In genomic region chr2:155991151-155991550, GRCm38 (mm10) we compare ENCODE assay signal across 18 mouse cellular contexts. TPM values are rescaled to one million over a fixed set of nuclear protein-coding genes. Genes with fewer than 3 reads are reported as not detected.
DNase-seq lines count a peak whose midpoint lies in the region; ATAC-seq and TF ChIP-seq lines count a peak whose summit lies in the region.
"Had no signal": no experiment of that assay in that cellular context is flagged by ENCODE, and none has a peak within 500 bp of the region (broad histone marks: within the 10 kb centered on the region; RNA-seq: fewer than 3 reads in every experiment).

No protein-coding gene starts in this region.

- TF ChIP-seq EP300 in liver, postnatal 0 days (IDR thresholded peaks at IDR 0.05; ENCODE audit: low read depth): no peak

- H3K27ac ChIP-seq in midbrain, postnatal 0 days (ENCODE audit: low read depth, low read length): no peak overlapping the region
- no peak overlapping the region for H3K27ac ChIP-seq in midbrain, embryonic 13.5 days
- 0 out of 2 replicates have a peak overlapping the region, but pooled peaks have one; percentile 58 for H3K27ac ChIP-seq in intestine, embryonic 15.5 days
- H3K27ac ChIP-seq in liver, postnatal 0 days (ENCODE audit: low read depth): no peak overlapping the region
- H3K27ac ChIP-seq: kidney, postnatal 0 days; limb, embryonic 12.5 days; midbrain, embryonic 12.5 days had no signal

- H3K27me3 ChIP-seq in midbrain, postnatal 0 days (ENCODE audit: insufficient read depth, low read length): no peaks in the 10 kb centered on the region
- no peaks in the 10 kb centered on the region for H3K27me3 ChIP-seq in midbrain, embryonic 13.5 days
- no peaks in the 10 kb centered on the region for H3K27me3 ChIP-seq in intestine, embryonic 15.5 days (replicated peaks)
- H3K27me3 ChIP-seq in liver, postnatal 0 days (ENCODE audit: insufficient read depth, low read length): no peaks in the 10 kb centered on the region
- H3K27me3 ChIP-seq: heart, embryonic 15.5 days; limb, embryonic 12.5 days; midbrain, embryonic 12.5 days had no signal

- peaks cover 89% of the 10 kb centered on the region for H3K36me3 ChIP-seq in midbrain, postnatal 0 days (ENCODE audit: insufficient read depth, low read length)
- H3K36me3 ChIP-seq in midbrain, embryonic 13.5 days: peaks cover 100% of the 10 kb centered on the region
- peaks cover 58% of the 10 kb centered on the region for H3K36me3 ChIP-seq in intestine, embryonic 15.5 days
- H3K36me3 ChIP-seq in liver, postnatal 0 days (replicated peaks; ENCODE audit: insufficient read depth, low read length): peaks cover 68% of the 10 kb centered on the region

- no peak for TF ChIP-seq CTCF in midbrain, postnatal 0 days (IDR thresholded peaks at IDR 0.05)
- TF ChIP-seq CTCF in liver, postnatal 0 days (IDR thresholded peaks at IDR 0.05; ENCODE audit: low read depth): no peak

- H3K4me1 ChIP-seq in midbrain, postnatal 0 days (ENCODE audit: insufficient read depth, low read length): no peaks in the 10 kb centered on the region
- H3K4me1 ChIP-seq in midbrain, embryonic 13.5 days (replicated peaks): no peaks in the 10 kb centered on the region
- no peaks in the 10 kb centered on the region for H3K4me1 ChIP-seq in intestine, embryonic 15.5 days (replicated peaks)
- peaks cover 11% of the 10 kb centered on the region for H3K4me1 ChIP-seq in liver, postnatal 0 days (ENCODE audit: insufficient read depth)
- H3K4me1 ChIP-seq: limb, embryonic 12.5 days; midbrain, embryonic 12.5 days had no signal

- H3K4me2 ChIP-seq in midbrain, postnatal 0 days (ENCODE audit: low read depth, low read length, poor library complexity, severe bottlenecking): no peak overlapping the region
- H3K4me2 ChIP-seq in midbrain, embryonic 13.5 days (replicated peaks): no peak overlapping the region
- no peak overlapping the region for H3K4me2 ChIP-seq in intestine, embryonic 15.5 days (replicated peaks)
- peak overlapping the region; percentile 70 for H3K4me2 ChIP-seq in liver, postnatal 0 days (ENCODE audit: low read depth, low read length)
- H3K4me2 ChIP-seq: heart, embryonic 15.5 days; limb, embryonic 12.5 days; midbrain, embryonic 12.5 days had no signal

- 92% methylated on average over 10 of the region's 10 CpGs for WGBS in midbrain, postnatal 0 days
- 97% methylated on average over 10 of the region's 10 CpGs for WGBS in midbrain, embryonic 13.5 days
- 92% methylated on average over 10 of the region's 10 CpGs for WGBS in intestine, embryonic 15.5 days
- WGBS in liver, postnatal 0 days (ENCODE audit: insufficient replicate concordance): 76% methylated on average over 10 of the region's 10 CpGs

- H3K9me3 ChIP-seq in midbrain, postnatal 0 days (ENCODE audit: low read length): no peaks in the 10 kb centered on the region
- H3K9me3 ChIP-seq in midbrain, embryonic 13.5 days: no peaks in the 10 kb centered on the region
- no peaks in the 10 kb centered on the region for H3K9me3 ChIP-seq in intestine, embryonic 15.5 days
- no peaks in the 10 kb centered on the region for H3K9me3 ChIP-seq in liver, postnatal 0 days (ENCODE audit: low read length)
- H3K9me3 ChIP-seq: heart, embryonic 15.5 days; limb, embryonic 12.5 days; midbrain, embryonic 12.5 days had no signal

- ATAC-seq in midbrain, postnatal 0 days (ENCODE audit: low FRiP score): no peak
- ATAC-seq in midbrain, embryonic 13.5 days: no peak
- no peak for ATAC-seq in intestine, embryonic 15.5 days
- no peak for ATAC-seq in liver, postnatal 0 days
- ATAC-seq: inflammation-experienced regulatory T-cells, adult 6 months had no signal

- peak; percentile 17 for DNase-seq in gastrocnemius, postnatal 10 days
- DNase-seq in gastrocnemius, postnatal 25 days: no peak
- DNase-seq in midbrain, postnatal 0 days (ENCODE audit: low spot score): no peak
- no peak for DNase-seq in liver, postnatal 0 days
- DNase-seq in T-cell, adult 2 months (ENCODE audit: low spot score): no peak
- DNase-seq in frontal cortex, postnatal 36 days (ENCODE audit: low spot score in 2 of 2): no peak
- DNase-seq: adrenal gland, adult 2 months had no signal

- H3K4me3 ChIP-seq in midbrain, postnatal 0 days (ENCODE audit: low read depth, low read length): no peak overlapping the region
- no peak overlapping the region for H3K4me3 ChIP-seq in midbrain, embryonic 13.5 days (replicated peaks)
- no peak overlapping the region for H3K4me3 ChIP-seq in intestine, embryonic 15.5 days (replicated peaks)
- no peak overlapping the region for H3K4me3 ChIP-seq in liver, postnatal 0 days (ENCODE audit: low read depth, low read length)
- H3K4me3 ChIP-seq: heart, embryonic 15.5 days; limb, embryonic 12.5 days; midbrain, embryonic 12.5 days had no signal

- H3K9ac ChIP-seq in midbrain, postnatal 0 days (replicated peaks; ENCODE audit: low read length, poor library complexity, severe bottlenecking): 0 out of 2 replicates have a peak overlapping the region, but pooled peaks have one; percentile 29
- H3K9ac ChIP-seq in midbrain, embryonic 13.5 days (replicated peaks): no peak overlapping the region
- no peak overlapping the region for H3K9ac ChIP-seq in intestine, embryonic 15.5 days
- 0 out of 2 replicates have a peak overlapping the region, but pooled peaks have one; percentile 7 for H3K9ac ChIP-seq in liver, postnatal 0 days (replicated peaks)
- H3K9ac ChIP-seq: forebrain, postnatal 0 days; limb, embryonic 12.5 days; midbrain, embryonic 12.5 days had no signal

RNA-seq across cellular contexts. Expression of gene 6430550D23Rik, which starts 16.6 kb away (rescaled TPM):
- under 1 TPM; 0.49 to 0.63 TPM for total RNA-seq in gastrocnemius, postnatal 10 days (2021)
- under 1 TPM; 0.51 to 0.54 TPM for total RNA-seq in gastrocnemius, postnatal 25 days (2021)
- total RNA-seq in midbrain, postnatal 0 days (2014; rRNA removed): 0.44 and 1.0 TPM in 2 replicates
- 0.27 and 0.75 TPM in 2 replicates for polyA plus RNA-seq in midbrain, postnatal 0 days (2015; fragmentation: Nextera tagmentation; extraction: Ambion mirVana)
- 1.4 and 1.9 TPM in 2 replicates for polyA plus RNA-seq in midbrain, embryonic 13.5 days (2015; fragmentation: Nextera tagmentation; extraction: Ambion mirVana)
- 0.99 and 1.2 TPM in 2 replicates for polyA plus RNA-seq in intestine, embryonic 15.5 days (2015; fragmentation: Nextera tagmentation; extraction: Ambion mirVana)
- polyA plus RNA-seq in liver, postnatal 0 days (2015; fragmentation: Nextera tagmentation; extraction: Ambion mirVana): 0.64 and 0.90 TPM in 2 replicates

RNA-seq across cellular contexts. Expression of gene Ergic3, which starts 16.7 kb away (rescaled TPM):
- 10 to 100 TPM; 78.1 to 84.4 TPM for total RNA-seq in gastrocnemius, postnatal 10 days (2021)
- total RNA-seq in gastrocnemius, postnatal 25 days (2021): 10 to 100 TPM; 44.6 to 51.7 TPM
- 280 and 284 TPM in 2 replicates for total RNA-seq in midbrain, postnatal 0 days (2014; rRNA removed)
- 467 and 547 TPM in 2 replicates for polyA plus RNA-seq in midbrain, postnatal 0 days (2015; fragmentation: Nextera tagmentation; extraction: Ambion mirVana)
- polyA plus RNA-seq in midbrain, embryonic 13.5 days (2015; fragmentation: Nextera tagmentation; extraction: Ambion mirVana): 336 and 349 TPM in 2 replicates
- polyA plus RNA-seq in intestine, embryonic 15.5 days (2015; fragmentation: Nextera tagmentation; extraction: Ambion mirVana): 209 and 252 TPM in 2 replicates
- 64.5 and 64.8 TPM in 2 replicates for polyA plus RNA-seq in liver, postnatal 0 days (2015; fragmentation: Nextera tagmentation; extraction: Ambion mirVana)

RNA-seq across cellular contexts. Expression of gene Cep250, which starts 34.9 kb away (rescaled TPM):
- total RNA-seq in gastrocnemius, postnatal 10 days (2021): 10 to 100 TPM in 1 of 2 experiments, 1 to 10 TPM in 1; 7.8 to 11.7 TPM
- total RNA-seq in gastrocnemius, postnatal 25 days (2021): 1 to 10 TPM; 3.6 to 5.9 TPM
- 14.1 and 19.2 TPM in 2 replicates for total RNA-seq in midbrain, postnatal 0 days (2014; rRNA removed)
- 8.7 and 10.1 TPM in 2 replicates for polyA plus RNA-seq in midbrain, postnatal 0 days (2015; fragmentation: Nextera tagmentation; extraction: Ambion mirVana)
- 17.3 and 21.2 TPM in 2 replicates for polyA plus RNA-seq in midbrain, embryonic 13.5 days (2015; fragmentation: Nextera tagmentation; extraction: Ambion mirVana)
- 17.0 and 18.1 TPM in 2 replicates for polyA plus RNA-seq in intestine, embryonic 15.5 days (2015; fragmentation: Nextera tagmentation; extraction: Ambion mirVana)
- 3.1 and 5.0 TPM in 2 replicates for polyA plus RNA-seq in liver, postnatal 0 days (2015; fragmentation: Nextera tagmentation; extraction: Ambion mirVana)

RNA-seq across cellular contexts. Expression of gene Gdf5, which starts 46.0 kb away (rescaled TPM):
- total RNA-seq in gastrocnemius, postnatal 10 days (2021): under 1 TPM in 1 of 2 experiments, not detected in 1; 0.14 TPM
- not detected for total RNA-seq in gastrocnemius, postnatal 25 days (2021)
- total RNA-seq in midbrain, postnatal 0 days (2014; rRNA removed): 1.5 and 2.0 TPM in 2 replicates
- 0.69 and 1.2 TPM in 2 replicates for polyA plus RNA-seq in midbrain, postnatal 0 days (2015; fragmentation: Nextera tagmentation; extraction: Ambion mirVana)
- polyA plus RNA-seq in midbrain, embryonic 13.5 days (2015; fragmentation: Nextera tagmentation; extraction: Ambion mirVana): 0.71 and 1.1 TPM in 2 replicates
- 1.2 TPM in 2 replicates for polyA plus RNA-seq in intestine, embryonic 15.5 days (2015; fragmentation: Nextera tagmentation; extraction: Ambion mirVana)
- polyA plus RNA-seq in liver, postnatal 0 days (2015; fragmentation: Nextera tagmentation; extraction: Ambion mirVana): not detected in 2 replicates
- polyA plus RNA-seq: inflammation-experienced regulatory T-cells, adult 6 months had no signal

RNA-seq across cellular contexts. Expression of gene Gm15557, which starts 50.6 kb away (rescaled TPM):
- not detected for total RNA-seq in gastrocnemius, postnatal 10 days (2021)
- not detected for total RNA-seq in gastrocnemius, postnatal 25 days (2021)
- total RNA-seq in midbrain, postnatal 0 days (2014; rRNA removed): not detected in 2 replicates
- polyA plus RNA-seq in midbrain, postnatal 0 days (2015; fragmentation: Nextera tagmentation; extraction: Ambion mirVana): not detected in 2 replicates
- polyA plus RNA-seq in midbrain, embryonic 13.5 days (2015; fragmentation: Nextera tagmentation; extraction: Ambion mirVana): not detected in 2 replicates
- polyA plus RNA-seq in intestine, embryonic 15.5 days (2015; fragmentation: Nextera tagmentation; extraction: Ambion mirVana): not detected in 2 replicates
- not detected in 2 replicates for polyA plus RNA-seq in liver, postnatal 0 days (2015; fragmentation: Nextera tagmentation; extraction: Ambion mirVana)
- total RNA-seq: adrenal gland, adult 2 months; forebrain, postnatal 0 days; gastrocnemius, postnatal 36 days; layer of hippocampus, postnatal 14 days had no signal
- polyA plus RNA-seq: adrenal gland, adult 2 months; forebrain, postnatal 0 days; heart, embryonic 15.5 days; inflammation-experienced regulatory T-cells, adult 6 months; kidney, postnatal 0 days; midbrain, embryonic 12.5 days; stomach, embryonic 14.5 days had no signal

Comparison
In these comparisons a context has a peak if more than half of its experiments do, and no peak if none do; other contexts are left out.
1. H3K9ac ChIP-seq: peak in midbrain, postnatal 0 days (single experiment) and liver, postnatal 0 days (single experiment); none in midbrain, embryonic 13.5 days (single experiment) and intestine, embryonic 15.5 days (single experiment).